Comparison of ENCODE assay signal across 12 mouse cellular contexts in genomic region chr3:83828145-83828611, GRCm38 (mm10). TPM values are rescaled to one million over a fixed set of nuclear protein-coding genes. Genes with fewer than 3 reads are reported as not detected.
DNase-seq lines count a peak whose midpoint lies in the region; ATAC-seq and TF ChIP-seq lines count a peak whose summit lies in the region.
"Had no signal": no experiment of that assay in that cellular context is flagged by ENCODE, and none has a peak within 500 bp of the region (broad histone marks: within the 10 kb centered on the region; RNA-seq: fewer than 3 reads in every experiment).

No protein-coding gene starts in this region.

- no peak overlapping the region for H3K4me3 ChIP-seq in lung, embryonic 14.5 days (ENCODE audit: low read depth, low read length)
- no peak overlapping the region for H3K4me3 ChIP-seq in limb, embryonic 13.5 days
- H3K4me3 ChIP-seq: hindbrain, embryonic 13.5 days had no signal

- H3K4me2 ChIP-seq in lung, embryonic 14.5 days, result no peak overlapping the region
- no peak overlapping the region for H3K4me2 ChIP-seq in limb, embryonic 13.5 days (replicated peaks)
- H3K4me2 ChIP-seq: hindbrain, embryonic 13.5 days had no signal

- no peak overlapping the region for H3K9ac ChIP-seq in lung, embryonic 14.5 days
- no peak overlapping the region for H3K9ac ChIP-seq in limb, embryonic 13.5 days
- H3K9ac ChIP-seq: hindbrain, embryonic 13.5 days had no signal

- H3K27ac ChIP-seq in lung, embryonic 14.5 days (ENCODE audit: low read depth), result no peak overlapping the region
- H3K27ac ChIP-seq in limb, embryonic 13.5 days, result peak overlapping the region; percentile 65; the same call in 1 of the 2 replicates
- H3K27ac ChIP-seq: hindbrain, embryonic 13.5 days; macrophage had no signal

- no peak for TF ChIP-seq CTCF in lung, embryonic 14.5 days (IDR thresholded peaks at IDR 0.05; ENCODE audit: low read depth)

- H3K36me3 ChIP-seq in lung, embryonic 14.5 days (ENCODE audit: insufficient read depth), result no peaks in the 10 kb centered on the region
- no peaks in the 10 kb centered on the region for H3K36me3 ChIP-seq in limb, embryonic 13.5 days
- H3K36me3 ChIP-seq: hindbrain, embryonic 13.5 days had no signal

- H3K27me3 ChIP-seq in lung, embryonic 14.5 days (ENCODE audit: insufficient read depth, low read length), result no peaks in the 10 kb centered on the region
- no peaks in the 10 kb centered on the region for H3K27me3 ChIP-seq in limb, embryonic 13.5 days
- H3K27me3 ChIP-seq: hindbrain, embryonic 13.5 days had no signal

- DNase-seq in lung, embryonic 14.5 days, result peak; percentile 13
- no peak for DNase-seq in lung, adult 18-20 months
- DNase-seq in 416B (ENCODE audit: low read depth), result peak; percentile 23
- DNase-seq in adrenal gland, postnatal 10 days, result peak; percentile 30
- no peak for DNase-seq in cerebellum, adult 9-10 months
- no peak for DNase-seq in adipocyte (ENCODE audit: low spot score)
- DNase-seq: layer of hippocampus, adult 9-11 months; right cerebral cortex, postnatal 25 days had no signal

- peak; percentile 47; the same call in 1 of the 2 replicates for ATAC-seq in lung, embryonic 14.5 days (ENCODE audit: insufficient read depth)
- ATAC-seq in limb, embryonic 13.5 days (ENCODE audit: low FRiP score, low read depth), result peak; percentile 87
- ATAC-seq in activated CD4-positive, CD25-positive, alpha-beta regulatory T cell, adult 4 months, result no peak

- H3K4me1 ChIP-seq in lung, embryonic 14.5 days (ENCODE audit: insufficient read depth), result no peaks in the 10 kb centered on the region
- peaks cover 19% of the 10 kb centered on the region for H3K4me1 ChIP-seq in limb, embryonic 13.5 days
- H3K4me1 ChIP-seq: hindbrain, embryonic 13.5 days had no signal

- 41% methylated on average over 5 of the region's 5 CpGs for WGBS in lung, embryonic 14.5 days
- WGBS in limb, embryonic 13.5 days, result 35% methylated on average over 5 of the region's 5 CpGs

- no peaks in the 10 kb centered on the region for H3K9me3 ChIP-seq in lung, embryonic 14.5 days (ENCODE audit: low read depth, low read length)
- no peaks in the 10 kb centered on the region for H3K9me3 ChIP-seq in limb, embryonic 13.5 days
- H3K9me3 ChIP-seq: hindbrain, embryonic 13.5 days had no signal

RNA-seq across cellular contexts. Expression of gene Tlr2, which starts 13.4 kb away (rescaled TPM):
- polyA plus RNA-seq in lung, embryonic 14.5 days (2014; fragmentation: Nextera tagmentation; extraction: Ambion mirVana), result 3.5 and 4.6 TPM in 2 replicates
- total RNA-seq in adrenal gland, postnatal 10 days (2021), result 1 to 10 TPM; 2.6 to 2.7 TPM
- 7.4 and 8.2 TPM in 2 replicates for polyA plus RNA-seq in limb, embryonic 13.5 days (2015; fragmentation: Nextera tagmentation; extraction: Ambion mirVana)
- polyA plus RNA-seq in activated CD4-positive, CD25-positive, alpha-beta regulatory T cell, adult 4 months (2017; shearing (Covaris generic)), result 1 to 10 TPM; 2.1 to 2.6 TPM

Comparison
In these comparisons a context has a peak if more than half of its experiments do, and no peak if none do; other contexts are left out.
1. DNase-seq: peak in lung, embryonic 14.5 days (single experiment), 416B (single experiment) and adrenal gland, postnatal 10 days (single experiment); none in lung, adult 18-20 months (0 of 2), cerebellum, adult 9-10 months (single experiment) and adipocyte (single experiment).